Mouse (Mus musculus) fibroblast of lung, adult 2 months (primary cell): ENCODE data around the gene Clstn1.
"Not testable (repeated sequence)": the region's sequence is repeated elsewhere in the genome, so short reads cannot be mapped to it uniquely, and the experiment has no call there.

Experiments used
- DNase-seq: peaks from one replicate; pipeline ENCODE4 v3.0.0-alpha.2; 2011; ENCODE audit warnings: low read depth

Clstn1 gene

GRCm38 (mm10) chr4:149600130-149600529, 13.9 kb downstream of the Clstn1 start:
- no peak for DNase-seq

GRCm38 (mm10) chr4:149601484-149601883, 15.2 kb downstream of the Clstn1 start:
- DNase-seq = no peak

GRCm38 (mm10) chr4:149602236-149602635, 16.0 kb downstream of the Clstn1 start:
- no peak for DNase-seq

- DNase-seq = no peak
Observed at GRCm38 (mm10) chr4:149603860-149604259, 17.6 kb downstream of the Clstn1 start.

GRCm38 (mm10) chr4:149604518-149604917, 18.2 kb downstream of the Clstn1 start:
- DNase-seq = no peak

- DNase-seq = no peak
Observed at GRCm38 (mm10) chr4:149606056-149606455, 19.8 kb downstream of the Clstn1 start.

GRCm38 (mm10) chr4:149606766-149607358, 20.6 kb downstream of the Clstn1 start:
- no peak for DNase-seq

GRCm38 (mm10) chr4:149607591-149608308, 21.5 kb downstream of the Clstn1 start:
- DNase-seq = no peak

- DNase-seq = no peak
Observed at GRCm38 (mm10) chr4:149608309-149608638, 22.0 kb downstream of the Clstn1 start.

GRCm38 (mm10) chr4:149609256-149610025, 23.2 kb downstream of the Clstn1 start:
- DNase-seq = no peak

GRCm38 (mm10) chr4:149611376-149612044, 25.2 kb downstream of the Clstn1 start:
- DNase-seq = no peak

- not testable (repeated sequence) for DNase-seq
Observed at GRCm38 (mm10) chr4:149613497-149613896, 27.2 kb downstream of the Clstn1 start.

GRCm38 (mm10) chr4:149614869-149615268, 28.6 kb downstream of the Clstn1 start:
- no peak for DNase-seq

- not testable (repeated sequence) for DNase-seq
Observed at GRCm38 (mm10) chr4:149616999-149617398, 30.7 kb downstream of the Clstn1 start.

GRCm38 (mm10) chr4:149619988-149620387, 33.7 kb downstream of the Clstn1 start:
- no peak for DNase-seq

GRCm38 (mm10) chr4:149621286-149621685, 35.0 kb downstream of the Clstn1 start:
- DNase-seq = no peak

- DNase-seq = no peak
Observed at GRCm38 (mm10) chr4:149623711-149624110, 37.4 kb downstream of the Clstn1 start.

- DNase-seq = no peak
Observed at GRCm38 (mm10) chr4:149626809-149627208, 40.5 kb downstream of the Clstn1 start.

GRCm38 (mm10) chr4:149628372-149628771, 42.1 kb downstream of the Clstn1 start:
- DNase-seq = no peak

GRCm38 (mm10) chr4:149628810-149629209, 42.5 kb downstream of the Clstn1 start:
- DNase-seq = no peak

GRCm38 (mm10) chr4:149632670-149633307, 46.5 kb downstream of the Clstn1 start:
- no peak for DNase-seq

- DNase-seq = no peak
Observed at GRCm38 (mm10) chr4:149634157-149634556, 47.9 kb downstream of the Clstn1 start.
